Mouse (Mus musculus) liver, embryonic 14.5 days (tissue): ENCODE results near the gene Pde11a. TPM values are rescaled to one million over a fixed set of nuclear protein-coding genes. Genes with fewer than 3 reads are reported as not detected.

Experiments
- ATAC-seq: fragments of 200-750 bp; cut with Nextera tagmentation; 2 replicates; pipeline ENCODE4 v1.8.0; 2017; ENCODE audit warnings: moderate number of reproducible peaks, mild to moderate bottlenecking, moderate library complexity; ENCODE audit not compliant: insufficient read depth
- DNase-seq, 3 experiments: peaks; one replicate each; pipeline ENCODE4 v3.0.0-alpha.2; 2012 to 2013; ENCODE audit warnings: low read depth in 3 of 3, low spot score in 3 of 3
- H3K27ac ChIP-seq: fragments of 300-500 bp; sonication (generic); 2 replicates; pipeline ENCODE4 v1.5.1; 2014; ENCODE audit warnings: moderate library complexity, mild to moderate bottlenecking, control low read depth, inconsistent platforms
- H3K27me3 ChIP-seq: fragments of 300-500 bp; sonication (generic); 2 replicates; pipeline ENCODE4 v1.6.1; 2014; ENCODE audit warnings: mild to moderate bottlenecking, low read length, moderate library complexity; ENCODE audit not compliant: control insufficient read depth, insufficient read depth
- H3K36me3 ChIP-seq: fragments of 300-500 bp; sonication (generic); replicated peaks from 2 replicates; pipeline ENCODE4 v1.6.1; 2014; ENCODE audit warnings: low read depth; ENCODE audit not compliant: control insufficient read depth, insufficient read depth
- H3K4me1 ChIP-seq, 2 experiments: fragments of 200-500 bp in 1 of 2; fragments of 300-500 bp in 1 of 2; sonication (generic) in 1 of 2; replicated peaks; 2 replicates each; pipeline ENCODE4 v1.6.1; 2012 to 2014; ENCODE audit warnings: antibody characterized with exemption in 1 of 2, inconsistent platforms in 1 of 2, low read length in 1 of 2; ENCODE audit not compliant: control insufficient read depth in 2 of 2, insufficient read depth in 2 of 2
- H3K4me2 ChIP-seq: fragments of 300-500 bp; sonication (generic); 2 replicates; pipeline ENCODE4 v1.6.1; 2014; ENCODE audit warnings: low read depth, mild to moderate bottlenecking, control low read depth, moderate library complexity
- H3K4me3 ChIP-seq, 2 experiments: fragments of 200-500 bp in 1 of 2; fragments of 300-500 bp in 1 of 2; sonication (generic) in 1 of 2; 2 replicates each; pipeline ENCODE4 v1.5.1; 2012 to 2014; ENCODE audit warnings: low read depth in 2 of 2, low read length in 2 of 2, mild to moderate bottlenecking in 2 of 2, control low read depth in 1 of 2, inconsistent platforms in 1 of 2, moderate library complexity in 1 of 2; ENCODE audit not compliant: insufficient read depth in 1 of 2
- H3K9ac ChIP-seq: fragments of 300-500 bp; sonication (generic); replicated peaks from 2 replicates; pipeline ENCODE4 v1.6.1; 2014; ENCODE audit warnings: mild to moderate bottlenecking, control low read depth, moderate library complexity
- H3K9me3 ChIP-seq: fragments of 300-500 bp; sonication (generic); 2 replicates; pipeline ENCODE4 v1.6.1; 2016; ENCODE audit warnings: low read length, mixed read lengths; ENCODE audit not compliant: control insufficient read depth
- CTCF ChIP-seq: IDR thresholded peaks from 2 replicates; pipeline ENCODE4 v1.5.1; 2016; ENCODE audit warnings: antibody characterized with exemption, low read depth, control low read depth
- EP300 ChIP-seq: IDR thresholded peaks from 2 replicates; pipeline ENCODE4 v1.6.1; 2016; ENCODE audit warnings: antibody characterized with exemption, low read depth
- WGBS: fragments of 180-500 bp; shearing (Covaris S2); extraction: QIAGEN DNeasy Blood & Tissue Kit; methylation state at CpG from one replicate; pipeline ENCODE4 v1.1.7; 2014; ENCODE audit not compliant: insufficient replicate concordance; 5-methylcytosine and 5-hydroxymethylcytosine counted together
- polyA plus RNA-seq, 2 experiments: library from polyadenylated mRNA; depleted of rRNA in 1 of 2; stranded (reverse) in 1 of 2; unstranded in 1 of 2; fragments of >200 nt; fragmentation: Nextera tagmentation in 1 of 2; extraction: Ambion mirVana in 1 of 2; gene quantifications; 2 replicates each; pipeline versions ENCODE4 v1.2.1 to v1.2.3; 2012 to 2014

The Pde11a gene
- polyA plus RNA-seq, 2 experiments = 0.01 TPM; not detected in 1

DNA sequence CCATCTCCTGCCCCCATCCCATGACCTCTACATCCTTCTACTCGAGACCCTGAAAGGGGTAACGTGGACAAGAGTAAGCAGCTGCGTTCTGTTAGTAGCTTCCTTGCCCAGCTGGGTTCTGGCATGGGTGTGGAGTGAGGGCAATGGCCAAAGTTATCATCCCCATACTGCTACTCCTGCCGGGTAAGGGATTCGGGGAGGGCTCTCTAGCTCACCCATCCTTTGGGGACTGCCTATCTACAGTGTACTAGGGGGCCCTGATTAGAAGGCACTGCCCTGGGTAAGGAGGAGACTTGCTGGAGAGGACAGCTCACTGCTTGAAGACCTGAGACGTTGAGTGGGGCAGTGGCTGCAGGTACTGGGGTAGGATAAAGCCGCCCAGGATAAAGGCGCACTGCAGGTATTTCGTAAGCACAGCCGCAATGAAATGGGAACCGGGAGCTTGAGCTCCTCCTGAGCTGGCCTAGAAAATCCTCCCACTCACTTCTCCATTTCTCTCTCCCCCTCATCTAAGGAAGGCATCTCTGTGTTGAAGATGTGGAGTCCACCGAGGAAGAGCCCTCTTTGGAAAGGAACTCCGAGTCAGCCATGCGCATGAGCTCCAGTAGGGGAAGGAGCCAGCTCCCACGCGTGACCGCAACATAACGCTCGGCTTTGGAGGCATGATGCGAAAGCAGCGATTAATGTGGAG is 15.2 kb downstream of the Pde11a start:
- H3K27ac ChIP-seq = no peak overlapping the region
- H3K9me3 ChIP-seq = no peaks in the 10 kb centered on the region
- no peaks in the 10 kb centered on the region for H3K27me3 ChIP-seq
- 76% methylated on average over 21 of the region's 21 CpGs for WGBS
- TF ChIP-seq CTCF = no peak
- TF ChIP-seq EP300 = no peak
- no peak overlapping the region for H3K9ac ChIP-seq
- H3K4me2 ChIP-seq = no peak overlapping the region
- no peak for ATAC-seq
- no peaks in the 10 kb centered on the region for H3K36me3 ChIP-seq
- peaks cover 7 to 13% of the 10 kb centered on the region in 2 experiments; a peak in 3 of 4 replicates for H3K4me1 ChIP-seq
- no peak for DNase-seq
- H3K4me3 ChIP-seq = no peak overlapping the region

DNA sequence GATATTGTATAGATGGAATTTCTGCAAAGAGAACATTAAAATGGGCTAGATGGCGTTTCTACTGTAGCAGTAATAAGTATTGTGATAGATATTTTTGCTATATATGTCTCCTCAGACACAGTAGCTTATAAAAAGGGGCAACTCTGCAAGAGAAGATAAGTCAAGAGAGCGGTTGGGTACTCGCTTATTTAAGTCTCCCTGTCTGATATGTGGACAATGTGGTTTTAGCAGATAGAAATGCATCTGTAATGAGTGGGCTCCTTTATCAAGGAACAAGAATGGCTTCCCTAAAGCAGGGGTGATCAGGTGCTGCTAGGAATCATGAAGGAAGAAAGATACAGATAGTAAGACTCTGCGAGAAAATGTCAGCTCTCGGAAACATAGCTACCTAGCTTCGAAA is 18.2 kb downstream of the Pde11a start:
- no peak overlapping the region for H3K27ac ChIP-seq

DNA sequence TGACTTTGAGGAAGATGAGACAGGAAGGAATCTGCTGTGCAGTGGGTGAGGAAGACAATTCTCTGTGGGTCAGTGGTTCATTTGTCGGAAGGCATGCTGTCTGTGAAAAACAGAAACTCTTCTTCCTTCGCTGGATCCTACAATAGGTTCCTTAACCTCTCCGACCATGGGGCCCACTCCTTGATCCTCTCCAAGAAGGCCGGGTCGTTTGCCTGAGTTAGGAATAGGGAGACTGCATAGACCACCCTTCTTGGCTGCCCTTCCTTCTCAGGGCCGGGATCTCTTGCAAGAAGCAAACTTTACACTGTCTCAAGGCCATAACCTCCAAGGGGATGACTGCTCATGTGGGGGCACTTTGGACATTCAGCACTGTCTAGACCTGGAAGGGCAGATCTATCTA is 19.3 kb downstream of the Pde11a start:
- ATAC-seq = no peak
- H3K9ac ChIP-seq = no peak overlapping the region
- 75% methylated on average over 6 of the region's 6 CpGs for WGBS

More for the DNA sequence above, 18.2 kb downstream of the Pde11a start:
- Histone ChIP-seq H3K36me3 (no peaks in the 10 kb centered on the region), H3K4me2 (0 out of 2 replicates have a peak overlapping the region, but pooled peaks have one; percentile 13), H3K9ac (no peak overlapping the region), H3K27me3 (no peaks in the 10 kb centered on the region), H3K9me3 (no peaks in the 10 kb centered on the region), H3K4me3 (no peak overlapping the region), H3K4me1 (peaks cover 7 to 13% of the 10 kb centered on the region in 2 experiments; a peak in 3 of 4 replicates)
- ATAC-seq (peak; percentile 88), DNase-seq (peak in 2 of 3 experiments; percentile 4 to 36)
- WGBS = 19% methylated on average over 6 of the region's 6 CpGs
- TF ChIP-seq CTCF (no peak), EP300 (peak; percentile 86)

DNA sequence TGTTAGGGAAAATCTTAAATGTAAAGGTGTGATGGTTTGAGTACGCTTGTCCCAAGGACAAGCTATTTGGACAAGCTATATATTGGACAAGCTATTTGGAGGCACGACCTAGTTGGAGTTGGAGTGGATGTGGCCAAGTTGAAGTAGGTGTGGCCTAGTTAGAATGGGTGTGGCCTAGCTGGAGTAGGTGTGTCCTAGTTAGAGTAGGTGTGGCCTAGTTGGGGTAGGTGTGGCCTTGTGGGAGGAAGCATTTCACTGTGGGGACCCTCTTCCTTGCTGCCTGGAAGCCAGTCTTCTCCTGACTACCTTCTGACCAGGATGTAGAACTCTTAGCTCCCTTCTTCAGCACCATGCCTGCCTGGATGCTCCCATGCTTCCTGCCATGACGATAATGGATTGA is 50.9 kb downstream of the Pde11a start:
- 82% methylated on average over 3 of the region's 3 CpGs for WGBS
- TF ChIP-seq CTCF = no peak
- no peak for TF ChIP-seq EP300
- no peak for ATAC-seq

More for the DNA sequence above, 19.3 kb downstream of the Pde11a start:
- H3K27me3 ChIP-seq = no peaks in the 10 kb centered on the region
- no peak overlapping the region for H3K4me2 ChIP-seq
- DNase-seq = no peak
- H3K9me3 ChIP-seq = no peaks in the 10 kb centered on the region
- H3K4me1 ChIP-seq = peaks cover 7 to 13% of the 10 kb centered on the region in 2 experiments; a peak in 3 of 4 replicates
- no peaks in the 10 kb centered on the region for H3K36me3 ChIP-seq
- H3K4me3 ChIP-seq = no peak overlapping the region
- TF ChIP-seq CTCF (no peak), EP300 (no peak)
- H3K27ac ChIP-seq = no peak overlapping the region

DNA sequence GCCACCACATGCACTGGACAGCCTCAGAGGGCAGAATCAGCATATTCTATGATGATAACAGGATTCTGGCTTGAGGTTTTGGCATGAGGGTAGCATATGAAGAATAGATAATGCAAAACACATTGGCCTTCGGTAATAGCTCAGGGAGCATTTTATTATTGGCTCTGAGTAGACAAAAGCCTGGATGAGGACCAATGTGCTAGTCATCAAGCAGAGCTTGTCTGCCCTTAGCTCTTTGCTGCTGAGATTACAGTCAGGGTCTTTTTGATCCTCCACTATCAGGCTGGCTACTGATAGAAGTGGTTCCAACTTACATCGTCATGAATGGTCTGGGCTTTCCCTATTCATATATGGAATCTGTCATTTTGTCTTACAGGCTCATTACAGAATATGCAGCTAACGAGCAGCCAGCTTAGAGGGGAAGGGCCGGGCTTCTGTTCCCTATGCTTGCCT is 52.3 kb downstream of the Pde11a start:
- H3K27ac ChIP-seq = no peak overlapping the region
- no peaks in the 10 kb centered on the region for H3K9me3 ChIP-seq
- 63% methylated on average over 4 of the region's 4 CpGs for WGBS
- no peaks in the 10 kb centered on the region for H3K27me3 ChIP-seq
- H3K4me2 ChIP-seq = no peak overlapping the region
- no peak overlapping the region for H3K4me3 ChIP-seq
- H3K9ac ChIP-seq = no peak overlapping the region
- ATAC-seq = no peak
- TF ChIP-seq CTCF (no peak), EP300 (no peak)
- no peaks in the 10 kb centered on the region for H3K4me1 ChIP-seq
- DNase-seq = no peak
- no peaks in the 10 kb centered on the region for H3K36me3 ChIP-seq

More for the DNA sequence above, 50.9 kb downstream of the Pde11a start:
- Histone ChIP-seq H3K9ac (no peak overlapping the region), H3K27me3 (no peaks in the 10 kb centered on the region), H3K4me1 (no peaks in the 10 kb centered on the region), H3K9me3 (no peaks in the 10 kb centered on the region), H3K36me3 (no peaks in the 10 kb centered on the region), H3K4me2 (no peak overlapping the region), H3K27ac (no peak overlapping the region), H3K4me3 (no peak overlapping the region)
- no peak for DNase-seq
